Mouse (Mus musculus): ENCODE data around the gene Scd3. TPM values are rescaled to one million over a fixed set of nuclear protein-coding genes. Genes with fewer than 3 reads are reported as not detected.

Gene Scd3
- polyA plus RNA-seq, 1 experiment from 2014 or later = 0.59 TPM

DNA sequence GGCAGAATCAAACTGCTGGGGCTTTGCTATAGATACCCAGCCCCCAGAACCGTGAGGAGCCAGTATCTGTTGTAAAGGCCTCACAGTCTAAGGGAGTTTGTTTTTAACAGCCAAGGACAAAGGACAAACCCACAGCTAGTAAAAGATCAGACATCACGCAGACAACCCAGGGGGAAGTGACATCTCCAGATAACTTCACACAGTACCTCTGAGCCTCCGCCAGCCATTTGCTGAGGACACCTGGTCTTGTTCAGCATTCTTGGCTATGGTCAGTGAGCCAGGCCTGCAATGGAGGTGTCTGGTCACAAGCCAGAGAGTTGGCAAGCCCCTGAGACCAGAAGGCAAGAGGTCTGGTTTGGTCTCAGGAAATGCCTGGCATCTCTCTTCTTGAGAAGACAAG is 89.4 kb downstream of the Scd3 start:
- Histone ChIP-seq H3K27me3 (replicated peaks) (no peaks in the 10 kb centered on the region), H3K36me3 (peaks cover 13% of the 10 kb centered on the region), H3K4me2 (peak overlapping the region; percentile 93), H3K27ac (peak overlapping the region; percentile 97), H3K9ac (no peak overlapping the region), H3K4me3 (replicated peaks) (no peak overlapping the region), H3K9me3 (no peaks in the 10 kb centered on the region), H3K4me1 (peaks cover 31% of the 10 kb centered on the region)
- 56% methylated on average over 3 of the region's 3 CpGs for WGBS
- ATAC-seq (ENCODE audit: insufficient read depth, low FRiP score, low read depth) = no peak

- Histone ChIP-seq H3K4me1 (peaks cover 38% of the 10 kb centered on the region), H3K9ac (peak within 1 kb of the TSS; percentile 85), H3K9me3 (no peaks in the 10 kb centered on the region), H3K27ac (peak within 1 kb of the TSS; percentile 98), H3K27me3 (replicated peaks) (no peaks in the 10 kb centered on the region), H3K36me3 (peaks cover 17% of the 10 kb centered on the region), H3K4me3 (replicated peaks) (peak within 1 kb of the TSS; percentile 66), H3K4me2 (peak within 1 kb of the TSS; percentile 93)
- ATAC-seq (ENCODE audit: insufficient read depth, low FRiP score, low read depth) = peak; percentile 7; the same call in 1 of the 2 replicates
- 2% methylated on average over 21 of the region's 21 CpGs for WGBS
Observed at GRCm38 (mm10) chr19:44292941-44293768, 90.1 kb downstream of the Scd3 start, which contains the start of gene Scd2. Gene Scd2, plus strand, starts transcription at chr19:44293674.

Other genes with a start within 250 kb of the Scd3 start
- 52.6 and 56.8 TPM in 2 replicates for gene Cpn1, start 216.7 kb upstream of the Scd3 start, polyA plus RNA-seq (2015; fragmentation: Nextera tagmentation; extraction: Ambion mirVana)
- 2.2 and 3.4 TPM in 2 replicates for gene Cyp2c23, start 174.1 kb upstream of the Scd3 start, polyA plus RNA-seq (2015; fragmentation: Nextera tagmentation; extraction: Ambion mirVana)
- gene Erlin1, start 133.5 kb upstream of the Scd3 start, polyA plus RNA-seq (2015; fragmentation: Nextera tagmentation; extraction: Ambion mirVana) = 40.8 and 46.0 TPM in 2 replicates
- gene Chuk, start 95.8 kb upstream of the Scd3 start, polyA plus RNA-seq (2015; fragmentation: Nextera tagmentation; extraction: Ambion mirVana) = 37.1 and 39.9 TPM in 2 replicates
- gene Cwf19l1, start 67.4 kb upstream of the Scd3 start, polyA plus RNA-seq (2015; fragmentation: Nextera tagmentation; extraction: Ambion mirVana) = 28.6 and 29.7 TPM in 2 replicates
- 82.1 and 86.9 TPM in 2 replicates for gene Bloc1s2, start 56.8 kb upstream of the Scd3 start, polyA plus RNA-seq (2015; fragmentation: Nextera tagmentation; extraction: Ambion mirVana)
- gene Pkd2l1, start 10.8 kb upstream of the Scd3 start, polyA plus RNA-seq (2015; fragmentation: Nextera tagmentation; extraction: Ambion mirVana) = not detected in 2 replicates
- gene Scd2, start 90.4 kb downstream of the Scd3 start, polyA plus RNA-seq (2015; fragmentation: Nextera tagmentation; extraction: Ambion mirVana) = 266 and 297 TPM in 2 replicates
- 0.12 and 0.15 TPM in 2 replicates for gene Scd4, start 129.8 kb downstream of the Scd3 start, polyA plus RNA-seq (2015; fragmentation: Nextera tagmentation; extraction: Ambion mirVana)
- gene Scd1, start 204.6 kb downstream of the Scd3 start, polyA plus RNA-seq (2015; fragmentation: Nextera tagmentation; extraction: Ambion mirVana) = 3.9 and 5.3 TPM in 2 replicates